Mouse (Mus musculus): ENCODE data around the gene Smarcb1. TPM values are rescaled to one million over a fixed set of nuclear protein-coding genes. Genes with fewer than 3 reads are reported as not detected.

Gene Smarcb1
- total and polyA plus RNA-seq, 3 experiments: 48.4 to 254 (median 55.7) TPM

- Histone ChIP-seq H3K4me3 (ENCODE audit: low read depth, low read length) (no peak overlapping the region), H3K9me3 (replicated peaks) (no peaks in the 10 kb centered on the region), H3K36me3 (replicated peaks) (peaks cover 44% of the 10 kb centered on the region), H3K27me3 (ENCODE audit: insufficient read depth, low read length) (peaks cover 7% of the 10 kb centered on the region; the same call in 1 of the 2 replicates), H3K4me1 (ENCODE audit: insufficient read depth, low read depth, low read length) (peaks cover 48% of the 10 kb centered on the region)
- no peak for ATAC-seq (ENCODE audit: extremely low read depth, insufficient number of reproducible peaks, low FRiP score, poor library complexity, severe bottlenecking)
- TF ChIP-seq GATA2 (IDR thresholded peaks at IDR 0.05; ENCODE audit: borderline replicate concordance, low read depth, low read length): no peak
- TF ChIP-seq CTCF (IDR thresholded peaks at IDR 0.05; ENCODE audit: low read depth, low read length): no peak
- no peak for TF ChIP-seq GATA1 (IDR thresholded peaks at IDR 0.05; ENCODE audit: borderline replicate concordance, low read length)
- no peak for TF ChIP-seq POLR2AphosphoS5 (IDR thresholded peaks at IDR 0.05; ENCODE audit: insufficient replicate concordance, low read depth, low read length)
- no peak for TF ChIP-seq TAL1 (conservative IDR thresholded peaks at IDR 0.05; ENCODE audit: low read depth, low read length)
- DNase-seq (ENCODE audit: low spot score): no peak
Measured at GRCm38 (mm10) chr10:75856155-75856907, 65.1 kb downstream of the Smarcb1 start.

GRCm38 (mm10) chr10:75855416-75855981, 65.9 kb downstream of the Smarcb1 start:
- Histone ChIP-seq H3K36me3 (replicated peaks) (peaks cover 44% of the 10 kb centered on the region), H3K4me1 (ENCODE audit: insufficient read depth, low read depth, low read length) (peaks cover 44% of the 10 kb centered on the region), H3K9me3 (replicated peaks) (no peaks in the 10 kb centered on the region), H3K27me3 (ENCODE audit: insufficient read depth, low read length) (peaks cover 13% of the 10 kb centered on the region; the same call in 1 of the 2 replicates), H3K4me3 (ENCODE audit: low read depth, low read length) (no peak overlapping the region)
- TF ChIP-seq GATA2 (IDR thresholded peaks at IDR 0.05; ENCODE audit: borderline replicate concordance, low read depth, low read length) (no peak), TAL1 (conservative IDR thresholded peaks at IDR 0.05; ENCODE audit: low read depth, low read length) (no peak), CTCF (IDR thresholded peaks at IDR 0.05; ENCODE audit: low read depth, low read length) (no peak), POLR2AphosphoS5 (IDR thresholded peaks at IDR 0.05; ENCODE audit: insufficient replicate concordance, low read depth, low read length) (no peak), GATA1 (IDR thresholded peaks at IDR 0.05; ENCODE audit: borderline replicate concordance, low read length) (no peak)
- DNase-seq (ENCODE audit: low spot score): no peak
- no peak for ATAC-seq (ENCODE audit: extremely low read depth, insufficient number of reproducible peaks, low FRiP score, poor library complexity, severe bottlenecking)

- ATAC-seq (ENCODE audit: extremely low read depth, insufficient number of reproducible peaks, low FRiP score, poor library complexity, severe bottlenecking): no peak
- peaks cover 14% of the 10 kb centered on the region; the same call in 1 of the 2 replicates for H3K27me3 ChIP-seq (ENCODE audit: insufficient read depth, low read length)
- DNase-seq (ENCODE audit: low spot score): no peak
- TF ChIP-seq GATA2 (IDR thresholded peaks at IDR 0.05; ENCODE audit: borderline replicate concordance, low read depth, low read length) (no peak), CTCF (IDR thresholded peaks at IDR 0.05; ENCODE audit: low read depth, low read length) (no peak), POLR2AphosphoS5 (IDR thresholded peaks at IDR 0.05; ENCODE audit: insufficient replicate concordance, low read depth, low read length) (no peak), GATA1 (IDR thresholded peaks at IDR 0.05; ENCODE audit: borderline replicate concordance, low read length) (no peak), TAL1 (conservative IDR thresholded peaks at IDR 0.05; ENCODE audit: low read depth, low read length) (no peak)
- no peaks in the 10 kb centered on the region for H3K9me3 ChIP-seq (replicated peaks)
- H3K4me1 ChIP-seq (ENCODE audit: insufficient read depth, low read depth, low read length): peaks cover 40% of the 10 kb centered on the region
- H3K4me3 ChIP-seq (ENCODE audit: low read depth, low read length): no peak overlapping the region
- H3K36me3 ChIP-seq (replicated peaks): peaks cover 44% of the 10 kb centered on the region
Measured at GRCm38 (mm10) chr10:75854791-75855190, 66.6 kb downstream of the Smarcb1 start.

GRCm38 (mm10) chr10:75854096-75854495, 67.3 kb downstream of the Smarcb1 start:
- Histone ChIP-seq H3K9me3 (replicated peaks) (no peaks in the 10 kb centered on the region), H3K4me3 (ENCODE audit: low read depth, low read length) (no peak overlapping the region), H3K27me3 (ENCODE audit: insufficient read depth, low read length) (peaks cover 14% of the 10 kb centered on the region), H3K36me3 (replicated peaks) (peaks cover 43% of the 10 kb centered on the region), H3K4me1 (ENCODE audit: insufficient read depth, low read depth, low read length) (peaks cover 39% of the 10 kb centered on the region)
- ATAC-seq (ENCODE audit: extremely low read depth, insufficient number of reproducible peaks, low FRiP score, poor library complexity, severe bottlenecking) (no peak), DNase-seq (ENCODE audit: low spot score) (no peak)
- TF ChIP-seq GATA2 (IDR thresholded peaks at IDR 0.05; ENCODE audit: borderline replicate concordance, low read depth, low read length) (no peak), TAL1 (conservative IDR thresholded peaks at IDR 0.05; ENCODE audit: low read depth, low read length) (no peak), GATA1 (IDR thresholded peaks at IDR 0.05; ENCODE audit: borderline replicate concordance, low read length) (no peak), POLR2AphosphoS5 (IDR thresholded peaks at IDR 0.05; ENCODE audit: insufficient replicate concordance, low read depth, low read length) (no peak), CTCF (IDR thresholded peaks at IDR 0.05; ENCODE audit: low read depth, low read length) (no peak)

GRCm38 (mm10) chr10:75853452-75853851, 68.0 kb downstream of the Smarcb1 start:
- DNase-seq (ENCODE audit: low spot score) (peak; percentile 49), ATAC-seq (ENCODE audit: extremely low read depth, insufficient number of reproducible peaks, low FRiP score, poor library complexity, severe bottlenecking) (peak; percentile 61; the same call in 1 of the 2 replicates)
- Histone ChIP-seq H3K4me3 (ENCODE audit: low read depth, low read length) (no peak overlapping the region), H3K27me3 (ENCODE audit: insufficient read depth, low read length) (peaks cover 14% of the 10 kb centered on the region), H3K9me3 (replicated peaks) (no peaks in the 10 kb centered on the region), H3K36me3 (replicated peaks) (peaks cover 36% of the 10 kb centered on the region), H3K4me1 (ENCODE audit: insufficient read depth, low read depth, low read length) (peaks cover 34% of the 10 kb centered on the region)
- TF ChIP-seq CTCF (IDR thresholded peaks at IDR 0.05; ENCODE audit: low read depth, low read length) (peak; percentile 26; the same call in 1 of the 2 replicates), TAL1 (conservative IDR thresholded peaks at IDR 0.05; ENCODE audit: low read depth, low read length) (no peak)

GRCm38 (mm10) chr10:75852539-75853125, 68.8 kb downstream of the Smarcb1 start:
- H3K4me3 ChIP-seq (ENCODE audit: low read depth, low read length): no peak overlapping the region
- peaks cover 26% of the 10 kb centered on the region for H3K4me1 ChIP-seq (ENCODE audit: insufficient read depth, low read depth, low read length)
- H3K36me3 ChIP-seq (replicated peaks): peaks cover 28% of the 10 kb centered on the region
- ATAC-seq (ENCODE audit: extremely low read depth, insufficient number of reproducible peaks, low FRiP score, poor library complexity, severe bottlenecking) (no peak), DNase-seq (ENCODE audit: low spot score) (no peak)
- TF ChIP-seq GATA2 (IDR thresholded peaks at IDR 0.05; ENCODE audit: borderline replicate concordance, low read depth, low read length) (no peak), GATA1 (IDR thresholded peaks at IDR 0.05; ENCODE audit: borderline replicate concordance, low read length) (no peak), CTCF (IDR thresholded peaks at IDR 0.05; ENCODE audit: low read depth, low read length) (no peak), TAL1 (conservative IDR thresholded peaks at IDR 0.05; ENCODE audit: low read depth, low read length) (no peak)
- peaks cover 17% of the 10 kb centered on the region for H3K27me3 ChIP-seq (ENCODE audit: insufficient read depth, low read length)
- no peaks in the 10 kb centered on the region for H3K9me3 ChIP-seq (replicated peaks)
